Mouse (Mus musculus) intestine, postnatal 0 days (tissue): ENCODE data around the gene Clca3b. TPM values are rescaled to one million over a fixed set of nuclear protein-coding genes. Genes with fewer than 3 reads are reported as not detected.
"Not testable (repeated sequence)": the region's sequence is repeated elsewhere in the genome, so short reads cannot be mapped to it uniquely, and the experiment has no call there.

Experiments used
- ATAC-seq: fragments of 200-750 bp; cut with Nextera tagmentation; 2 replicates; pipeline ENCODE4 v1.8.0; 2017; ENCODE audit warnings: mild to moderate bottlenecking, moderate TSS enrichment, moderate library complexity
- H3K27ac ChIP-seq: fragments of 300-500 bp; sonication (generic); 2 replicates; pipeline ENCODE4 v1.5.1; 2014; ENCODE audit warnings: mild to moderate bottlenecking, low read depth, low read length, moderate library complexity
- H3K27me3 ChIP-seq: fragments of 300-500 bp; sonication (generic); replicated peaks from 2 replicates; pipeline ENCODE4 v1.6.1; 2014; ENCODE audit warnings: low read length, mixed read lengths; ENCODE audit not compliant: control insufficient read depth, insufficient read depth
- H3K36me3 ChIP-seq: fragments of 300-500 bp; sonication (generic); 2 replicates; pipeline ENCODE4 v1.6.1; 2014; ENCODE audit warnings: mild to moderate bottlenecking, moderate library complexity; ENCODE audit not compliant: control insufficient read depth, insufficient read depth
- H3K4me1 ChIP-seq: fragments of 300-500 bp; sonication (generic); replicated peaks from 2 replicates; pipeline ENCODE4 v1.6.1; 2014; ENCODE audit warnings: antibody characterized with exemption, low read length, mixed read lengths; ENCODE audit not compliant: control insufficient read depth, insufficient read depth
- H3K4me2 ChIP-seq: fragments of 300-500 bp; sonication (generic); replicated peaks from 2 replicates; pipeline ENCODE4 v1.6.1; 2014; ENCODE audit warnings: low read depth, mild to moderate bottlenecking, moderate library complexity
- H3K4me3 ChIP-seq: fragments of 300-500 bp; sonication (generic); 2 replicates; pipeline ENCODE4 v1.5.1; 2014; ENCODE audit warnings: low read depth, low read length
- H3K9ac ChIP-seq: fragments of 300-500 bp; sonication (generic); 2 replicates; pipeline ENCODE4 v1.6.1; 2014; ENCODE audit warnings: mild to moderate bottlenecking, low read depth, low read length
- H3K9me3 ChIP-seq: fragments of 300-500 bp; sonication (generic); 2 replicates; pipeline ENCODE4 v1.6.1; 2016; ENCODE audit warnings: mixed run types; ENCODE audit not compliant: control insufficient read depth
- CTCF ChIP-seq: sonication (generic); IDR thresholded peaks from 2 replicates; pipeline ENCODE4 v1.5.1; 2016; ENCODE audit warnings: low read depth, mild to moderate bottlenecking, control low read depth, antibody characterized with exemption, moderate library complexity
- WGBS: fragments of 180-500 bp; shearing (Covaris S2); extraction: QIAGEN DNeasy Blood & Tissue Kit; methylation state at CpG from one replicate; pipeline ENCODE4 v1.1.7; 2014; 5-methylcytosine and 5-hydroxymethylcytosine counted together
- polyA plus RNA-seq: library from polyadenylated mRNA; unstranded; fragments of >200 nt; fragmentation: Nextera tagmentation; extraction: Ambion mirVana; gene quantifications from 2 replicates; pipeline ENCODE4 v1.2.1, GENCODE M21; 2015

Clca3b gene
- polyA plus RNA-seq, 1 experiment from 2014 or later = 3.6 TPM

DNA sequence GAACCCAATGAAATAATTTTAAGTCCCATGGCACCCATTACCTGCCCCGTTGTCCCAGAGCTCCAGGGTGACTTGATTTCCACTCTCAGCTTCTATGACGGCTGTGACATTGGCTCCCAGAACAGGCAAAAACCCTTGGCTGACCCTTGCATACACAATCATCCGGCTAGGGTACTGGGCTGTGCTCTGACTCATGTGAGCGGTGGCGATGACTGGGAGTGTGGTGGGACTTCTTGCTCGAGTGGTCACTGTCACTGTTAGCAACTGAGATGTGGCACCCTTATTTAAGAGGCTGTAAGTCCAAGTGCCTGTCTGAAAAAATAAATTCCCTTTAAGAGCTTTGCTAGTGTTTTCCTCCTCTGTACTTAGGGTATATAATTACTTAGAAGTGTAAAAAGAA, 21.9 kb downstream of the Clca3b start:
- H3K4me2 ChIP-seq = no peak overlapping the region
- 83% methylated on average over 6 of the region's 6 CpGs for WGBS
- H3K4me1 ChIP-seq = no peaks in the 10 kb centered on the region
- no peaks in the 10 kb centered on the region for H3K36me3 ChIP-seq
- no peak for TF ChIP-seq CTCF
- no peaks in the 10 kb centered on the region for H3K27me3 ChIP-seq
- no peak overlapping the region for H3K4me3 ChIP-seq
- H3K9ac ChIP-seq = no peak overlapping the region
- ATAC-seq = no peak
- H3K27ac ChIP-seq = no peak overlapping the region
- no peaks in the 10 kb centered on the region for H3K9me3 ChIP-seq

DNA sequence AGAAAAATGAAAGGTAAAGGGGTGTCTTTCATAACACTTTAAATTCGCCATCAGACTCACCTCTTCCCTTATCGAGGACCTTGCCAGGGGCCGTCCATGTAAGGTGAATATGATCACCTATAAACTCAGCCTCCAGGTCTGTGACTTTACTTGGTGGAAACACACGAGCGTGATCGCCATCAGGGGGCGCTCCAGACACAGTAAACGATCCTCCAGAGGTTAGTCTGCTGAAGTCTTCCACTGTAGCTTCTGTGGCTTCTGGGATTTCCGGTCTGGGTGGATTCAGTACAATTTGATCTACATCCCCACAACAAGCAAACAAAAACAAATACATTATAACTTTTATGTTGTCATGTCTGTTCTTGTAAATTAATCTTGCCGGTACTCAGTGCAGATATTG, 24.0 kb downstream of the Clca3b start:
- no peaks in the 10 kb centered on the region for H3K27me3 ChIP-seq
- no peak overlapping the region for H3K4me3 ChIP-seq
- peak; percentile 90 for TF ChIP-seq CTCF
- H3K36me3 ChIP-seq = no peaks in the 10 kb centered on the region
- H3K4me2 ChIP-seq = no peak overlapping the region
- H3K4me1 ChIP-seq = no peaks in the 10 kb centered on the region
- 0 out of 2 replicates have a peak, but pooled peaks have one; percentile 63 for ATAC-seq
- H3K27ac ChIP-seq = no peak overlapping the region
- H3K9ac ChIP-seq = no peak overlapping the region
- no peaks in the 10 kb centered on the region for H3K9me3 ChIP-seq
- WGBS = 11% methylated on average over 10 of the region's 10 CpGs

DNA sequence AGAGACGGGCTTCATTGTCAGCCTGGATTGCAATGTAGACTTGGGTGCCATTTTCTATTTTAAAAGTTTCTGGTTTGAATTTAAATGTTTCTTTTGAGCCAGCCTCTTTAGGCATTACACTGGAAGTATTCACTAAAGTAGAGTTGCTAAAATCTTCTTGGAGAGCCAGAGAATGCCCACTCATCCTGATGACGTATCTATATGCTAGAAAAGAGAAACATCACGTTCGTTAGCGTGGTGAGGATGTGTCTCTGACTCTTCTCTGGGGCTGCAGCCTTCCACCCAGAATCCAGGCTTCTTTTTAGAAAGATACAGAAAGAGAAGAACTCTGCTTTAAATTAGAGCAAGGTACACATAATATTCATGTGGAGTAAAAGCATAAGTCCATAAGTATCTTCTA, 25.8 kb downstream of the Clca3b start:
- ATAC-seq = no peak
- TF ChIP-seq CTCF = no peak
- H3K4me1 ChIP-seq = no peaks in the 10 kb centered on the region

DNA sequence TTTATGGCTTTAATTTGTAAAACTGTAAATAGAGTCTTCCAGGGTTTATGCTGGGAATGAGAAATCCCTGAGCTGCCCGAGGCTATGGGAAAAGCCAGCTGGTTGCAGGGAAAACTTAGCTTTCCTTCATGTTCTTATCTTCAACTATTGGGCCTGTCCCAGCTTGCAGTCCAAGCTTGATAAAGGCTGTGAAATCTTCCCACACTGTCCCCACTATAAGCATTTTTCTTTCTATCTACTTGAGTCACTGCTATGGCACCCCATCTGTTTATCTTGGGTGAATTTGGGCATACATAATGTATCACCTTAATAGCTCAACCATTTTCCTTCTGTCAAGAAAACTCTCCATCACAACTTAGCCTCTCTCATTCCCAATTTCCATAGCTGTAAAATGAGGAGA, 28.5 kb downstream of the Clca3b start:
- WGBS = 28% methylated on average over 1 of the region's 1 CpGs
- TF ChIP-seq CTCF = no peak
- no peak overlapping the region for H3K9ac ChIP-seq

More for the DNA sequence above, 25.8 kb downstream of the Clca3b start:
- Histone ChIP-seq H3K27ac (no peak overlapping the region), H3K9ac (no peak overlapping the region), H3K4me3 (no peak overlapping the region), H3K36me3 (no peaks in the 10 kb centered on the region), H3K9me3 (no peaks in the 10 kb centered on the region), H3K4me2 (no peak overlapping the region), H3K27me3 (no peaks in the 10 kb centered on the region)
- WGBS = 88% methylated on average over 5 of the region's 5 CpGs

DNA sequence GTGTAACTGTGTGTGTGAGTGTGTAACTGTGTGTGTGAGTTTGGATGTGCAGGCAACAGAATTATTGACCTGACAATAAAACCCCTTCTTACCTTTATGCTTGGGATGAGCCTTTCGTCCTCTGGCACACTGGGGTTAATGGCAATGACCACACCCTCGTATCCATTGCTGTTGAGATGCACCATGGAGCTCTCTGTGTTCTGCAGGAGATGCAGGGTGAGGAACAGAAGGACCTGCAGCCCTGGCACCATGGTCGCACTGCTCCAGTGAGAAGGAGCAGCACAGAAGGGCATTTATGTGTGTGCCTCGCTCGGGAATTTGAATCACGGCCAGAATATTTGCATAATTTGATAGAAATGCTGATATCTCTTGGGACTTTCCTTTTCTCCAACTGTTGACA, 29.9 kb downstream of the Clca3b start, which contains the start of gene Clca3a2:
Clca3a2 (minus strand) TSS at position 276 of the 400 bp plus-strand sequence.
- not testable (repeated sequence) for H3K36me3 ChIP-seq, ATAC-seq, H3K4me3 ChIP-seq, H3K9me3 ChIP-seq, H3K4me1 ChIP-seq, H3K27ac ChIP-seq, H3K4me2 ChIP-seq, H3K27me3 ChIP-seq, H3K9ac ChIP-seq
- WGBS = 38% methylated on average over 6 of the region's 6 CpGs

More for the DNA sequence above, 28.5 kb downstream of the Clca3b start:
- Histone ChIP-seq H3K9me3 (no peaks in the 10 kb centered on the region), H3K4me2 (no peak overlapping the region), H3K27ac (no peak overlapping the region), H3K27me3 (no peaks in the 10 kb centered on the region), H3K4me1 (no peaks in the 10 kb centered on the region), H3K4me3 (no peak overlapping the region), H3K36me3 (no peaks in the 10 kb centered on the region)
- ATAC-seq = no peak

DNA sequence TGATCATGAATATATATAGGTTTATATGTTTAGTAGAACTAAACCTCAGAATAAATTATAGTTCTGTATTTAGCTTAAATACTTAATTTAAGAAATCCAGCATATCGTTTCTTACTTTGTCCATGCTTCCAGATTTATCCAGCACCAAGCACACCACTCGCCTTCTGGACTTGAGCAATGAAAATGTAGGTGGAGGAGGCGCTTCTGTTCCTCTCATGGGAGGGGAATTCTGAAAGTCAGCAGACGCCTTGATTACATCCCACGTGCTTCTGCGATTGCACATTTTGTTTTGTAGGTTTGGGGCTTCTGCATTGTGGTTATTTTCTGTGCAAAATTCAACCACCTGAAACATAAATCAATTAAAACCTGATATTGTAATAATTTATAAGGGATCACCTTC, 35.8 kb downstream of the Clca3b start:
- not testable (repeated sequence) for ATAC-seq

DNA sequence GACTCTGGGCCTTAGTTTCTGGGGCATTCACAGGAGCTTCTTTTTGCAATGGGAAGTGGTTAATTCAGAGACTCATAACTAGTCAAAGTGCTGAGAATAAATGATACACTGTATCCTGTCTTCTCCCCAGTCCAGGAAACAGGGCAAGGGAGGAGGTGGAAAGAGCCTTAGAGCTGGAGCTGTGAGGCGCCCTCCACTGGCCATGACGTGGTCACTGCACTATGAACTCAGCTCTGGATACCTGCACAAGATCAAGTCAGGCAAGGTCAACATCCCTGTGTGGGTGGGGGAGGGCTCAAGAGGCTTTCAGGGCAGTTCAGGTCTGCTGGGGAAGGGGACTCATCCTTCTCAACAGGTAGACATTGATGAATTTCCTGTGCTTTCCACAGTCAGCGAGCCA, 37.3 kb downstream of the Clca3b start:
- Histone ChIP-seq H3K9ac (no peak overlapping the region), H3K9me3 (no peaks in the 10 kb centered on the region), H3K27ac (no peak overlapping the region), H3K27me3 (no peaks in the 10 kb centered on the region), H3K4me2 (no peak overlapping the region), H3K4me1 (no peaks in the 10 kb centered on the region), H3K36me3 (no peaks in the 10 kb centered on the region), H3K4me3 (no peak overlapping the region)
- WGBS = 34% methylated on average over 3 of the region's 3 CpGs
- TF ChIP-seq CTCF = peak; percentile 53
- no peak for ATAC-seq

More for the DNA sequence above, 35.8 kb downstream of the Clca3b start:
- H3K4me2 ChIP-seq, H3K36me3 ChIP-seq, H3K27ac ChIP-seq, H3K9ac ChIP-seq, H3K4me3 ChIP-seq, H3K9me3 ChIP-seq, H3K4me1 ChIP-seq, H3K27me3 ChIP-seq: not testable (repeated sequence)
- 91% methylated on average over 6 of the region's 6 CpGs for WGBS

DNA sequence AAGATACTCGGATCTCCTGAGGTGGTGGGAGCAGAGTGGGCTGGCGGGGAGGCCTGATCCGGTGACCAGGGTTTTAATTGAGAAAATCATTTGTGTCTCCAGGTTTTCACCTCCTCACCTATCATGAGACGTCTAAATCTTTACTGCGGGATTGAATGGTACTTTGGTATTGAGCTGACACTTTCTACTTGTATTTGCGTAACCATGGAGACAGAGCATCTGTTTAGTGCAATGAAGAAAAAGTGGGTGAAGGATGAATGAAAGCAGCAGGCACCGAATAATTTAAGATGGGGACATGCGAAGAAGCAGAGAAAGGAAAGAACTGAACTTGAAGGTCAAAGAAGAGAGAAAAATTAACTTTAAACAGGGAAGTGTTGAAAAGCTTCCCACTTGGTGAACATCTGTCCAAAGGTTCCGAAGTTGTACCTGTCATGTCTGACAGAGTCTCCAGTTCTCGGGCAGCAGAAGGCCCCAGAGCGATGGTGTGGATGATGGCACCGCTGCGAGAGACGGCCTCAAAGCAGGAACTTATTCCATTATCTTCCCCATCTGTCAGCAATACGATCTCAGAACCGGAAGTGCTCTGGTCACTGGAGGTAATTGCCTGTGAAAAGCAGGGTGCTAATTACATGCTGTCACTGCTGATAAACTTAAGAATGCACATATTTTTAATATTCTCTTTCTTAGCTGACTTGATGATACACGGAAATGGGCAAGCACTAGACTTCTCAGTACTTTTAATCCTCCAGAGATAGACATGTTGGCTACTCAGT, 40.8 kb downstream of the Clca3b start:
- not testable (repeated sequence) for H3K9ac ChIP-seq, H3K27ac ChIP-seq, H3K9me3 ChIP-seq, H3K4me2 ChIP-seq, H3K27me3 ChIP-seq, H3K36me3 ChIP-seq, H3K4me3 ChIP-seq, ATAC-seq, H3K4me1 ChIP-seq
- 74% methylated on average over 14 of the region's 17 CpGs for WGBS

DNA sequence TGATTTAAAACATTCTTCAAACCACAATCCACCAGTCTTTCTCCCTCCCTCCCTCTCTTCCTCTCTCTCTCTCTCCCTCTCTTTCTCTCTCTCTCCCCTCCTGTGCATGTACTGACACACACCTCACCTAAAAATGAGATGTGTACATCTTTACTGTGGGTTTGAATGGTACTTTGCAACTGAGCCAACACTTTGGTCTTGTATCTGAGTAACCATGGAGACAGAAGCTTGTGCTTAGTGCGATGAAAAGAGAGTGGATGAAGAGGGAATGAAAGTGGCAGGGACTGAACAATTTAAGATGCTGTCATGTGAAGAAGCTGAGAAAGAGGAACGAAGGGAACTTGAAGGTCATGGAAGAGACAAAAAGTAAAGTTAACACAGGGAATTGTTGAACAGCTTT, 42.5 kb downstream of the Clca3b start:
- not testable (repeated sequence) for H3K9me3 ChIP-seq, H3K9ac ChIP-seq, H3K27ac ChIP-seq, ATAC-seq, H3K4me3 ChIP-seq, H3K4me1 ChIP-seq, H3K36me3 ChIP-seq, H3K4me2 ChIP-seq, H3K27me3 ChIP-seq
- 78% methylated on average over 2 of the region's 2 CpGs for WGBS
